Mouse (Mus musculus) neural tube, embryonic 14.5 days (tissue): ENCODE measurements around the gene Ctsw. TPM values are rescaled to one million over a fixed set of nuclear protein-coding genes. Genes with fewer than 3 reads are reported as not detected.
A peak's percentile ranks its signal among the peaks of the same experiment; 100 is the strongest.

Experiments used
- ATAC-seq: fragments of 200-750 bp; cut with Nextera tagmentation; 2 replicates; pipeline ENCODE4 v1.8.0; 2017; ENCODE audit warnings: low read depth, mild to moderate bottlenecking, moderate TSS enrichment, moderate library complexity
- H3K27ac ChIP-seq: fragments of 300-500 bp; sonication (generic); 2 replicates; pipeline ENCODE4 v1.5.1; 2014; ENCODE audit warnings: low read depth, mild to moderate bottlenecking, control low read depth, low read length, moderate library complexity, mixed read lengths
- H3K27me3 ChIP-seq: fragments of 300-500 bp; sonication (generic); 2 replicates; pipeline ENCODE4 v1.6.1; 2014; ENCODE audit warnings: low read length; ENCODE audit not compliant: control insufficient read depth, insufficient read depth
- H3K36me3 ChIP-seq: fragments of 300-500 bp; sonication (generic); 2 replicates; pipeline ENCODE4 v1.6.1; 2014; ENCODE audit warnings: low read length, mixed read lengths; ENCODE audit not compliant: control insufficient read depth, insufficient read depth
- H3K4me1 ChIP-seq: fragments of 300-500 bp; sonication (generic); 2 replicates; pipeline ENCODE4 v1.6.1; 2014; ENCODE audit warnings: low read length; ENCODE audit not compliant: control insufficient read depth, insufficient read depth
- H3K4me2 ChIP-seq: fragments of 300-500 bp; sonication (generic); 2 replicates; pipeline ENCODE4 v1.6.1; 2014; ENCODE audit warnings: mild to moderate bottlenecking, low read depth, low read length, control low read depth
- H3K4me3 ChIP-seq: fragments of 300-500 bp; sonication (generic); 2 replicates; pipeline ENCODE4 v1.5.1; 2014; ENCODE audit warnings: low read depth, low read length, control low read depth, mixed read lengths
- H3K9ac ChIP-seq: fragments of 300-500 bp; sonication (generic); replicated peaks from 2 replicates; pipeline ENCODE4 v1.6.1; 2014; ENCODE audit warnings: low read depth, mild to moderate bottlenecking, control low read depth, low read length, mixed read lengths
- H3K9me3 ChIP-seq: fragments of 300-500 bp; sonication (generic); 2 replicates; pipeline ENCODE4 v1.6.1; 2016; ENCODE audit warnings: low read length; ENCODE audit not compliant: control insufficient read depth
- WGBS: fragments of 180-500 bp; shearing (Covaris S2); extraction: QIAGEN DNeasy Blood & Tissue Kit; methylation state at CpG from one replicate; pipeline ENCODE4 v1.1.7; 2014; 5-methylcytosine and 5-hydroxymethylcytosine counted together
- polyA plus RNA-seq: library from polyadenylated mRNA; unstranded; fragments of >200 nt; fragmentation: Nextera tagmentation; extraction: Ambion mirVana; gene quantifications from 2 replicates; pipeline ENCODE4 v1.2.1, GENCODE M21; 2014

Ctsw gene
- polyA plus RNA-seq, 1 experiment from 2014 or later, result 4.2 TPM

DNA sequence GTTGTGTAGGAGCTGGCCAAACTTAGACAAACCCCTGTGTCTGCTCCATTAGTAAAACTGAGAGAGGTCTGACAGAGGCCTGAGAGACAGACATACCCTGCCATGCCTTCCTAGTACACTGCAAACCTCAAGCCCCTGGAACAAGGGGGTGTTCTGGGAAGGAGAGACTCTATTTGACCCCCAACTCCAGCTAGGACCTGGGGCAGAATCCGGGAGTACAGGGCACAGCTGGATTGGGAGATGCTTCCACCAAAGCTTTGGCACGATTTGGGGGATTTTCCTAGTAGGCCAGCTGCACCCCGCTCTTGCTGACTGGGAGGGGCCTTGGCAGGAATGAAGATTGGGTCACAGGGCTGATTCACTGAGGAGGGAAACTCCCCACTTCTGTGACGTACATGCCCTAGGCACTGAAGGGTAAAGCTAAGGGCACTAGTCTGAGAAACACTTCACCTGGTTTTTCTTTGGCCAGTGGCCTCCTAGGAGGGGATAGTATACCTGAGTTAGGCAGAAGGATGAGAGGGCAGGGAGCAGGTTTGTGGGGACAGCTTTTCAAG, 36.3 kb downstream of the Ctsw start:
- no peak for ATAC-seq
- 83% methylated on average over 4 of the region's 4 CpGs for WGBS
- Histone ChIP-seq H3K36me3 (no peaks in the 10 kb centered on the region), H3K9ac (no peak overlapping the region), H3K27ac (no peak overlapping the region), H3K27me3 (no peaks in the 10 kb centered on the region), H3K4me3 (no peak overlapping the region), H3K9me3 (no peaks in the 10 kb centered on the region), H3K4me1 (peaks cover 7% of the 10 kb centered on the region; the same call in 1 of the 2 replicates), H3K4me2 (no peak overlapping the region)

DNA sequence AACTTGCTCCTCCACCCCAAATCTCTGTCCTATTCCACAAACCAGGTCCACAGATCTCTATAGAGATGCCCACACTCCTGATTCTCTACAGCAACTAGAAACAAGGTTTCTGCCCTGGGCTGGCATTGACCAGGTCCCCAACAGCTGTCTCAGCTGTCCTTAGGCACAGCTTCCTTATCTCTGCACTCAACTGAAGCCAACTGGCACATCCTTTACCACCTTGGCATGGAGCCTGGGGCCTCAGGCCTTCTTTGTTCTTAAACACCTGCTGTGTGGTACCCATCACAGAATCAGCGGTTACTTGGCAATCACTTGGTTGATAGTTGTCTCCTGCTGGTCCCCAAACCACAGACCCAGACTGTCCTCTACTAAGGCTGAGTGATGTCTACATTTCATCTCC, 37.9 kb downstream of the Ctsw start:
- Histone ChIP-seq H3K9ac (no peak overlapping the region), H3K27ac (no peak overlapping the region), H3K9me3 (no peaks in the 10 kb centered on the region), H3K4me3 (no peak overlapping the region), H3K36me3 (0 out of 2 replicates have a peak, but pooled peaks cover 3% of the 10 kb centered on the region), H3K27me3 (no peaks in the 10 kb centered on the region), H3K4me1 (peaks cover 20% of the 10 kb centered on the region), H3K4me2 (no peak overlapping the region)
- WGBS, result 65% methylated on average over 1 of the region's 1 CpGs
- no peak for ATAC-seq

DNA sequence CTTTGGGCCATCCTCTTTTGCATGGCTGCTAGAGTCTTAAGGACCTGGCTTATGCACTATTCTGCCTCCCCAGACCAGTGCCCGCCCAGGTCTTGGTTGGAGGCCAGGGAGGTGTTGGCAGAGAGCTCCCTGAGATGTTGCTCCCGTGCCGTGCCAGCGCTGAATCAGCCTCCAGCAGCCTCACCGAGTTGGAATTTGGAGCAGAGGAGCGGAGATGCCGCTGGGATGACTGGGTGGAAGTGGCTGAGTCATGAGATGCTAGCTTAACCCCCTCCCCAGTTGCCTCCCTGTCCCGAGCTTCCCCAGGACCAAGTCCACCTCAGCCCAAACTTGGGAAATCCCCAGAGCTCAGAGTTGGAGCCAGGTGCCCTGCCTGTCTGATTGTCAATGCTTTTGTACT, 38.5 kb downstream of the Ctsw start:
- H3K9ac ChIP-seq, result no peak overlapping the region
- H3K4me2 ChIP-seq, result no peak overlapping the region
- no peaks in the 10 kb centered on the region for H3K9me3 ChIP-seq
- 0 out of 2 replicates have a peak, but pooled peaks cover 3% of the 10 kb centered on the region for H3K36me3 ChIP-seq
- no peak overlapping the region for H3K4me3 ChIP-seq
- H3K27me3 ChIP-seq, result no peaks in the 10 kb centered on the region
- ATAC-seq, result no peak
- no peak overlapping the region for H3K27ac ChIP-seq
- H3K4me1 ChIP-seq, result peaks cover 20% of the 10 kb centered on the region
- 77% methylated on average over 8 of the region's 8 CpGs for WGBS

DNA sequence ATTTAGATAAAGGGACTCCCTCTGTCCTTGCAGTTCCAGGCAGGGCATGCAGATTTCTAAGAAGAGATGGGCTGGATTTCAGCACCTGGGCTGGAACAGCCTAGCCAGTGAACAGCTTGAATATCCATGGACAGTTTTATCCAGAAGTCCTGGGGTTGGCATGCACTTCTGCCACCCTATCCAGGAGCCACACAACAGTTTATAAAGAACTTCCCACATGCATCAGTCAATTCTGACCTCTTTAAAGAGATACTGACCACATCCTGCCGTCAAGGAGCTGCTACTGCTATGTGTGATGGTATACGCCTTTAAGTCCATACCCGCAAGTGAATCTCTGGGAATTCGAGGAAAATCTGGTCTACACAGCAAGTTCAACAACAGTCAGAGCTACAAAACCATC, 39.1 kb downstream of the Ctsw start:
- Histone ChIP-seq H3K27me3 (no peaks in the 10 kb centered on the region), H3K4me1 (peaks cover 20% of the 10 kb centered on the region), H3K4me3 (no peak overlapping the region), H3K27ac (no peak overlapping the region), H3K9ac (no peak overlapping the region), H3K9me3 (no peaks in the 10 kb centered on the region), H3K4me2 (no peak overlapping the region), H3K36me3 (0 out of 2 replicates have a peak, but pooled peaks cover 3% of the 10 kb centered on the region)
- 89% methylated on average over 4 of the region's 4 CpGs for WGBS
- no peak for ATAC-seq

DNA sequence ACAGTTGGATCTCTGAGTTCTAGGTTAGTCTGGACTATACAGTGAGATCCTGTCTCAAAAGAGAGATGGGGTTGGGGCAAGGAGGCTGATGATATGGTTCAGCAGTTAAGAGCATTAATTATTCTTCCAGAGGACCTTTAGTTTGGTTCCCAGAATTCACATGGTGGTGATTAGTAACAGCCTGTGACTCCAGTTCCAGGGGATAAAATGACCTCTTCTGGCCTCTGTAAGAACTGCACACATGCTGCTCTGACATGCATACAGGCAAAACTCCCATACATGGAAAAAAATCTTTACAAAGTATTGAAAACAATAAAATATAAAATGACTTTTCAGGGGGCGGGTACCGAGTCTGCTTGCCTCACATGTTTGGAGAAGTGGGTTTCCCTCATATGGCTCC, 40.2 kb downstream of the Ctsw start:
- 0 out of 2 replicates have a peak, but pooled peaks cover 3% of the 10 kb centered on the region for H3K36me3 ChIP-seq
- ATAC-seq, result no peak
- H3K4me3 ChIP-seq, result no peak overlapping the region
- H3K27me3 ChIP-seq, result no peaks in the 10 kb centered on the region
- peaks cover 22% of the 10 kb centered on the region for H3K4me1 ChIP-seq
- H3K9me3 ChIP-seq, result no peaks in the 10 kb centered on the region
- no peak overlapping the region for H3K27ac ChIP-seq
- H3K9ac ChIP-seq, result no peak overlapping the region
- no peak overlapping the region for H3K4me2 ChIP-seq
- WGBS, result 85% methylated on average over 2 of the region's 2 CpGs

DNA sequence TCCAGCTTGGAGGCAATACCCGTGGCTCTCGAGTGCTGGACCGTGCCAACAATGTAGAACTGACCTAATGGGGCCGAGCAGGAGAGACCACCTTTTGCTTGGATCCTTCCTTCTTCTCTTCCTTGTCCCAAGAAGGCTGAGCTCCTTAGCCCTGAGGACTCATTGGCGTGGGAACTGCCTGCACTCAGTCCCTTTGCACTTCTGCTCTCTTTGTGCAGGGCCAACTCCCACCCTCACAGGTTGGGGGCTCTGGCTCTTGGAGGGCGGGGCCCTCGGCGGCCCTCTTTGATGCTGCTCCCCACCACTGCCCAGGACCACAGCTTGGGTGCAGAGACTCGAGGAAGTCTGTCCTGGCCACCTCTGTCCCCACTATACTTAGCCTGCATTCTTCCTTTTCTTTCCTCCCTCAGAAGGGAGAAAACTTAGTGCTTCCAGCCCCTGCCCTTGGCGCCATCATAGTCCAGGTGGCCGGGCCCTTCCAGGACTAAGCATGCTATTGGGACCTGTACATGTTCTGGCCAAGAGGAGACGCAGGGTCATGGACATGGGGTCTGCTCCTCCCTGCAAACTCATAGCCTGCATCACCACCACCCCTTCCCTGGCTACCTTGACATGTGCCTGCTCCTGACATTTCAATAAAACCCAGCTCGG, 41.5 kb downstream of the Ctsw start:
- Histone ChIP-seq H3K9me3 (no peaks in the 10 kb centered on the region), H3K36me3 (peaks cover 6% of the 10 kb centered on the region; the same call in 1 of the 2 replicates), H3K27ac (no peak overlapping the region), H3K4me2 (peak overlapping the region; percentile 84; the same call in 1 of the 2 replicates), H3K9ac (0 out of 2 replicates have a peak overlapping the region, but pooled peaks have one; percentile 0), H3K4me3 (no peak overlapping the region), H3K4me1 (peaks cover 26% of the 10 kb centered on the region), H3K27me3 (no peaks in the 10 kb centered on the region)
- WGBS, result 96% methylated on average over 13 of the region's 13 CpGs
- ATAC-seq, result no peak

DNA sequence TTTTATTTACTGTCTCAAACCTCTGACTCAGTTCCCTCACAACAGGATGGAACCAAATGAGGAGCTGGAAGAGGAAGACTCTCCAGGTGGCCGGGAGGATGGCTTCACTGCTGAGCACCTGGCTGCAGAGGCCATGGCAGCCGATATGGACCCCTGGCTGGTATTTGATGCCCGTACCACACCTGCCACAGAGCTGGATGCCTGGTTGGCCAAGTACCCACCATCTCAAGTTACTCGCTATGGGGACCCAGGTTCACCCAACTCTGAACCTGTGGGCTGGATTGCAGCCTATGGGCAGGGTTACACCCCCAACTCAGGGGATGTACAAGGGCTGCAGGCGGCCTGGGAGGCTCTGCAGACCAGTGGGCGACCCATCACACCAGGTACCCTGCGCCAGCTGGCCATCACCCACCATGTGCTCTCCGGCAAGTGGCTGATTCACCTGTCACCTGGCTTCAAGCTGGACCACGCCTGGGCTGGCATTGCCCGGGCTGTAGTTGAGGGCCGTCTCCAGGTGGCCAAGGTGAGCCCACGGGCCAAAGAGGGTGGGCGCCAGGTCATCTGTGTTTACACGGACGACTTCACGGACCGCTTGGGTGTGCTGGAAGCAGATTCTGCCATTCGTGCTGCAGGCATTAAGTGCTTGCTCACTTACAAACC, 42.3 kb downstream of the Ctsw start:
- no peak for ATAC-seq
- H3K4me1 ChIP-seq, result peaks cover 26% of the 10 kb centered on the region
- peak overlapping the region; percentile 86; the same call in 1 of the 2 replicates for H3K27ac ChIP-seq
- H3K9ac ChIP-seq, result peak overlapping the region; percentile 83
- WGBS, result 93% methylated on average over 18 of the region's 18 CpGs
- H3K27me3 ChIP-seq, result no peaks in the 10 kb centered on the region
- H3K9me3 ChIP-seq, result no peaks in the 10 kb centered on the region
- peak overlapping the region; percentile 84 for H3K4me2 ChIP-seq
- H3K36me3 ChIP-seq, result peaks cover 7% of the 10 kb centered on the region; the same call in 1 of the 2 replicates
- H3K4me3 ChIP-seq, result peak overlapping the region; percentile 66

DNA sequence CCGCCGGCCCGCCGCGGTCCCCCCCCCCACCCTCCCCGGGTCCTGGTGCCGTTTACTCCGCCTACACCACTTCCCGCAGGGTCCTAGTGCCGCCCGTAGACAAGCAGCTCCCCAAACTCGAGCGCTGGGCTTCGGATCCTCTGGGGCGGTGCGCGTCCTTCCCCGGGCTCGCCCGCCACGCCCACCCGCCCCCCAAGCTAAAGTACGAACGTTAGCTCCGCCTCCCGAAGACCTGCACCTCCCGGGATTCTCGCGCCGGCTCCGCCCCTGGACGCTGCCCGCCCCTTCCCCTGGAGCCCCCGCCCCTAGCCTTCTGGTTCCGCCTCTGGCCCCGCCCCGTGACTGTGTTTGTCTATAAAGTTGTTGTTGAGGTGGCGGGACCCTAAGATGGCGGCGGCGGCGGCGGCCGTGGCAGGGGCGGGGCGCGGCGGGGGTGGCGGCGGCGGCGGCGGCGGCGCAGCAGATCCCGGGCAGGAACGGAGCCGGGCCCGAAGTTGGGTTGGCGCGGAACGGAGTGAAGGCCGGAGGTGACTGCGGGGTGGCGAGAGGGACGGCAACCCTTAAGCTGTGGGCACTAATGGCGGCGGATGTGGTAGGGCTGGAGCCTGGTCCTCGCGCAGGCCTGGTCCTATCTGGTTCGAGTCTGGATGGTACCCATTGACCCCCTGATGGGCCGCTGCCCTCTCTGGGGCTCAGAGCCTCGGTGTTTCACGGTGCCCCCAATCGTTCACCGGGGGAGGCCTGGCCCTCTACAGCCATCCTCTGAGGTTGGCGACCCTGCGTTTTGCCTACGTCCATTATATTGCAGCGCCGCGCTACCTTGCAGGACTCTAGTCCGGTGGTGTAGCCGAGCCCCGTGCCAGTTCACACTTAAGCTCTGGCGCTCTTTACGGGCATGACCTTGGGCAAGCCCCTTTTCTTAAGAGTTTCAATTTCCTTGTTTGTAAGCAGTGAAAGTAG, 43.2 kb downstream of the Ctsw start, which contains the start of the genes Drap1 and AI837181:
Drap1 (minus strand) TSS at position 198 of the 960 bp plus-strand sequence.
AI837181 (plus strand) TSS at position 363 of the 960 bp plus-strand sequence.
- H3K4me2 ChIP-seq, result peak within 1 kb of the TSS; percentile 84
- peaks cover 26% of the 10 kb centered on the region for H3K4me1 ChIP-seq
- H3K27me3 ChIP-seq, result no peaks in the 10 kb centered on the region
- peak within 1 kb of the TSS; percentile 86 for H3K27ac ChIP-seq
- no peaks in the 10 kb centered on the region for H3K9me3 ChIP-seq
- peak within 1 kb of the TSS; percentile 66 for H3K4me3 ChIP-seq
- WGBS, result under 1% methylated on average over 65 of the region's 87 CpGs
- H3K9ac ChIP-seq, result peak within 1 kb of the TSS; percentile 83
- ATAC-seq, result peak; percentile 90
- H3K36me3 ChIP-seq, result peaks cover 12% of the 10 kb centered on the region; the same call in 1 of the 2 replicates
